Mouse (Mus musculus) liver, postnatal 0 days (tissue): ENCODE results near the gene Ubr3.

Source experiments
- CTCF ChIP-seq: sonication (generic); IDR thresholded peaks from 2 replicates; pipeline ENCODE4 v1.5.1; 2016; ENCODE audit warnings: antibody characterized with exemption, low read depth
- EP300 ChIP-seq: IDR thresholded peaks from 2 replicates; pipeline ENCODE4 v1.6.1; 2016; ENCODE audit warnings: antibody characterized with exemption, low read depth, mild to moderate bottlenecking

DNA sequence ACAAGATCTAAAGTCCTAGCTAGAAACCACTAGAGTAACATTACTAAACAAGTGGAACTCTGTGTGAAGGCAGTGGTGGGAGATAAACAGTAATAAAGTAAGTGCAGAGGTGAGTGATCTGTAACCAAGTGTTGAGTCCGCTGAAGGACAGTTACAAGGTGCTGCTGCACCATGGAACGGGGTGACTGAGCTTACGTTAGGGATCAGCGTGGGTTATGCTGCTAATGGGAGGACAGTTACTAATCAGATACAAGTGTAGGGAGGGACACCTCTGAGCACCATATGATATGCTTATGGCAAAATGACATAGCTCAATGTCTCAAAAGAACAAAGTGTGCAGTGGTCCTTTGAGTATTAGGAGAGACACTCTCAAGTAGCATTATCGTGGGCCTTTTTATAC lies 39.3 kb downstream of the Ubr3 start:
- TF ChIP-seq CTCF (no peak), EP300 (no peak)
